Mouse (Mus musculus) CH12.LX (cell line): ENCODE measurements around the gene Stat5b. TPM values are rescaled to one million over a fixed set of nuclear protein-coding genes. Genes with fewer than 3 reads are reported as not detected.
A peak's percentile ranks its signal among the peaks of the same experiment; 100 is the strongest.

Experiments
- DNase-seq: peaks from one replicate; pipeline ENCODE4 v3.0.0-alpha.2; 2013; ENCODE audit errors: extremely low read depth
- H3K27ac ChIP-seq: 2 replicates; pipeline ENCODE4 v1.5.1; 2012; ENCODE audit warnings: low read depth, mild to moderate bottlenecking, control low read depth, moderate library complexity; ENCODE audit not compliant: insufficient read depth
- H3K27me3 ChIP-seq: replicated peaks from 2 replicates; pipeline ENCODE3; 2012; ENCODE audit warnings: inconsistent platforms
- H3K36me3 ChIP-seq, 2 experiments: replicated peaks in 1 of 2; 2 replicates each; pipeline versions ENCODE3 to v1.6.1; 2012; ENCODE audit warnings: inconsistent platforms in 1 of 2, low read length in 1 of 2, mild to moderate bottlenecking in 1 of 2, mixed read lengths in 1 of 2, moderate library complexity in 1 of 2; ENCODE audit not compliant: control insufficient read depth in 1 of 2, insufficient read depth in 1 of 2
- H3K4me1 ChIP-seq, 2 experiments: 2 replicates each; pipeline ENCODE4 v1.6.1; 2012; ENCODE audit warnings: inconsistent platforms in 1 of 2, moderate library complexity in 1 of 2; ENCODE audit not compliant: insufficient read depth in 2 of 2, control insufficient read depth in 1 of 2
- H3K4me2 ChIP-seq: 2 replicates; pipeline ENCODE4 v1.6.1; 2012; ENCODE audit warnings: low read depth, mild to moderate bottlenecking, control low read depth; ENCODE audit not compliant: poor library complexity, insufficient read depth, severe bottlenecking
- H3K4me3 ChIP-seq, 3 experiments: fragments of 150-350 bp in 1 of 3; sonication (generic) in 1 of 3; replicated peaks in 1 of 3; 2 replicates each; pipeline versions ENCODE3 to v1.5.1; 2011 to 2012; ENCODE audit warnings: low read depth in 2 of 3, low read length in 2 of 3, mild to moderate bottlenecking in 2 of 3, moderate library complexity in 2 of 3, control low read depth in 1 of 3, improper control_type of control experiment in 1 of 3, inconsistent platforms in 1 of 3, mixed read lengths in 1 of 3; ENCODE audit not compliant: poor library complexity in 1 of 3
- H3K79me2 ChIP-seq: replicated peaks from 2 replicates; pipeline ENCODE4 v1.6.1; 2012; ENCODE audit warnings: mild to moderate bottlenecking, moderate library complexity; ENCODE audit not compliant: control insufficient read depth, poor library complexity, insufficient read depth, severe bottlenecking; ENCODE audit errors: extremely low read depth
- H3K9ac ChIP-seq: 2 replicates; pipeline ENCODE4 v1.6.1; 2012; ENCODE audit warnings: low read depth, mild to moderate bottlenecking, control low read depth, moderate library complexity; ENCODE audit not compliant: insufficient read depth
- H3K9me3 ChIP-seq: replicated peaks from 2 replicates; pipeline ENCODE3; 2012; ENCODE audit warnings: low read length, inconsistent platforms, mixed read lengths
- BHLHE40 ChIP-seq: IDR thresholded peaks from 2 replicates; pipeline ENCODE4 v1.6.1; 2011; ENCODE audit warnings: mild to moderate bottlenecking, low read depth, low read length, improper control_type of control experiment
- CHD1 ChIP-seq: IDR thresholded peaks from 2 replicates; pipeline ENCODE4 v1.6.1; 2012; ENCODE audit warnings: low read depth, low read length, improper control_type of control experiment, inconsistent platforms
- CHD2 ChIP-seq: IDR thresholded peaks from 2 replicates; pipeline ENCODE4 v1.6.1; 2011; ENCODE audit warnings: low read length, improper control_type of control experiment
- CTCF ChIP-seq, 2 experiments: IDR thresholded peaks in 1 of 2; conservative IDR thresholded peaks in 1 of 2; 2 replicates each; pipeline ENCODE4 v1.5.1; 2011 to 2012; ENCODE audit warnings: low read depth in 2 of 2, low read length in 2 of 2, improper control_type of control experiment in 1 of 2, inconsistent platforms in 1 of 2, mild to moderate bottlenecking in 1 of 2, moderate library complexity in 1 of 2
- ELF1 ChIP-seq: IDR thresholded peaks from 2 replicates; pipeline ENCODE4 v1.6.1; 2014; ENCODE audit warnings: low read depth, mild to moderate bottlenecking, inconsistent platforms, low read length, improper control_type of control experiment
- EP300 ChIP-seq: IDR thresholded peaks from 2 replicates; pipeline ENCODE4 v1.6.1; 2011; ENCODE audit warnings: low read length, improper control_type of control experiment
- ETS1 ChIP-seq: conservative IDR thresholded peaks from 2 replicates; pipeline ENCODE4 v1.6.1; 2012; ENCODE audit warnings: low read depth, mild to moderate bottlenecking, inconsistent platforms, low read length, improper control_type of control experiment, moderate library complexity
- GABPA ChIP-seq: IDR thresholded peaks from 2 replicates; pipeline ENCODE4 v1.6.1; 2012; ENCODE audit warnings: low read depth, low read length, improper control_type of control experiment, inconsistent platforms; ENCODE audit not compliant: insufficient replicate concordance
- JUN ChIP-seq: IDR thresholded peaks from 2 replicates; pipeline ENCODE4 v1.6.1; 2011; ENCODE audit warnings: low read depth, mild to moderate bottlenecking, low read length, improper control_type of control experiment, moderate library complexity; ENCODE audit not compliant: insufficient read depth
- JUND ChIP-seq: conservative IDR thresholded peaks from 2 replicates; pipeline ENCODE4 v1.6.1; 2011; ENCODE audit warnings: low read depth, low read length, improper control_type of control experiment
- KAT2A ChIP-seq: IDR thresholded peaks from 2 replicates; pipeline ENCODE4 v1.6.1; 2012; ENCODE audit warnings: low read length, improper control_type of control experiment, inconsistent platforms; ENCODE audit not compliant: insufficient replicate concordance
- MAFK ChIP-seq: IDR thresholded peaks from 2 replicates; pipeline ENCODE4 v1.6.1; 2011; ENCODE audit warnings: low read length, improper control_type of control experiment; ENCODE audit not compliant: insufficient replicate concordance
- MAX ChIP-seq: IDR thresholded peaks from 2 replicates; pipeline ENCODE4 v1.6.1; 2011; ENCODE audit warnings: low read length, improper control_type of control experiment
- MAZ ChIP-seq: IDR thresholded peaks from 2 replicates; pipeline ENCODE4 v1.6.1; 2012; ENCODE audit warnings: low read depth, mild to moderate bottlenecking, inconsistent platforms, low read length, improper control_type of control experiment, moderate library complexity
- MEF2A ChIP-seq: IDR thresholded peaks from 2 replicates; pipeline ENCODE4 v1.6.1; 2014; ENCODE audit warnings: low read depth, mild to moderate bottlenecking, inconsistent platforms, low read length, improper control_type of control experiment, borderline replicate concordance
- MXI1 ChIP-seq: IDR thresholded peaks from 2 replicates; pipeline ENCODE4 v1.6.1; 2011; ENCODE audit warnings: mild to moderate bottlenecking, low read depth, low read length, improper control_type of control experiment
- NELFE ChIP-seq: IDR thresholded peaks from 2 replicates; pipeline ENCODE4 v1.6.1; 2011; ENCODE audit warnings: low read depth, low read length, improper control_type of control experiment
- NRF1 ChIP-seq: IDR thresholded peaks from 2 replicates; pipeline ENCODE4 v1.6.1; 2014; ENCODE audit warnings: low read depth, mild to moderate bottlenecking, inconsistent platforms, low read length, improper control_type of control experiment, moderate library complexity
- PAX5 ChIP-seq: IDR thresholded peaks from 2 replicates; pipeline ENCODE4 v1.6.1; 2012; ENCODE audit warnings: low read length, inconsistent platforms, mixed read lengths
- POLR2AphosphoS2 ChIP-seq: IDR thresholded peaks from 2 replicates; pipeline ENCODE4 v1.6.1; 2011; ENCODE audit warnings: low read depth, low read length, improper control_type of control experiment
- RAD21 ChIP-seq: IDR thresholded peaks from 2 replicates; pipeline ENCODE4 v1.6.1; 2011; ENCODE audit warnings: low read depth, mild to moderate bottlenecking, low read length, improper control_type of control experiment, moderate library complexity
- RCOR1 ChIP-seq: conservative IDR thresholded peaks from 2 replicates; pipeline ENCODE4 v1.6.1; 2012; ENCODE audit warnings: low read depth, mild to moderate bottlenecking, inconsistent platforms, low read length, improper control_type of control experiment
- SIN3A ChIP-seq: IDR thresholded peaks from 2 replicates; pipeline ENCODE4 v1.6.1; 2012; ENCODE audit warnings: low read length, improper control_type of control experiment, inconsistent platforms
- SMC3 ChIP-seq: IDR thresholded peaks from 2 replicates; pipeline ENCODE4 v1.6.1; 2011; ENCODE audit warnings: low read depth, low read length, improper control_type of control experiment
- TBP ChIP-seq: conservative IDR thresholded peaks from 2 replicates; pipeline ENCODE4 v1.6.1; 2011; ENCODE audit warnings: low read depth, low read length, improper control_type of control experiment
- TCF12 ChIP-seq: IDR thresholded peaks from 2 replicates; pipeline ENCODE4 v1.6.1; 2014; ENCODE audit warnings: low read depth, mild to moderate bottlenecking, inconsistent platforms, low read length, improper control_type of control experiment
- UBTF ChIP-seq: IDR thresholded peaks from 2 replicates; pipeline ENCODE4 v1.6.1; 2012; ENCODE audit warnings: low read depth, mild to moderate bottlenecking, inconsistent platforms, low read length, improper control_type of control experiment, moderate library complexity
- USF1 ChIP-seq: IDR thresholded peaks from 2 replicates; pipeline ENCODE4 v1.6.1; 2014; ENCODE audit warnings: low read depth, mild to moderate bottlenecking, inconsistent platforms, low read length, improper control_type of control experiment
- USF2 ChIP-seq: conservative IDR thresholded peaks from 2 replicates; pipeline ENCODE4 v1.6.1; 2011; ENCODE audit warnings: low read depth, low read length, improper control_type of control experiment
- ZNF384 ChIP-seq: IDR thresholded peaks from 2 replicates; pipeline ENCODE4 v1.6.1; 2012; ENCODE audit warnings: low read depth, low read length, improper control_type of control experiment, inconsistent platforms
- dilution Hi-C: fragments of 300-500 bp; cut with MboI; formaldehyde crosslinking; loops from 2 replicates; pipeline ENCODE4 v1.14.3; 2020; ENCODE audit warnings: low sequenced_read_pairs; ENCODE audit not compliant: extremely low pct_unique_long_range_greater_than_20kb, extremely low pct_ligation_motif_present
- in situ Hi-C: fragments of 300-500 bp; cut with MboI; formaldehyde crosslinking; loops from 3 replicates; pipeline ENCODE4 v1.14.3; 2019; ENCODE audit warnings: low sequenced_read_pairs, low pct_ligation_motif_present, low pct_unique_long_range_greater_than_20kb, mixed read lengths
- polyA plus RNA-seq: library from polyadenylated mRNA; unstranded; fragments of >175 nt; gene quantifications from 2 replicates; pipeline ENCODE4 v1.2.1, GENCODE M21; 2012; ENCODE audit warnings: low read depth; ENCODE audit not compliant: insufficient read length
- total RNA-seq, 2 experiments: library from RNA; depleted of rRNA; stranded (reverse); fragments of 300-350 nt in 1 of 2; fragments of >200 nt in 1 of 2; gene quantifications; 2 replicates each; pipeline ENCODE4 v1.2.3; 2012 to 2014

Gene Stat5b
- total and polyA plus RNA-seq, 3 experiments, result 11.4 to 24.4 (median 14.0) TPM

DNA sequence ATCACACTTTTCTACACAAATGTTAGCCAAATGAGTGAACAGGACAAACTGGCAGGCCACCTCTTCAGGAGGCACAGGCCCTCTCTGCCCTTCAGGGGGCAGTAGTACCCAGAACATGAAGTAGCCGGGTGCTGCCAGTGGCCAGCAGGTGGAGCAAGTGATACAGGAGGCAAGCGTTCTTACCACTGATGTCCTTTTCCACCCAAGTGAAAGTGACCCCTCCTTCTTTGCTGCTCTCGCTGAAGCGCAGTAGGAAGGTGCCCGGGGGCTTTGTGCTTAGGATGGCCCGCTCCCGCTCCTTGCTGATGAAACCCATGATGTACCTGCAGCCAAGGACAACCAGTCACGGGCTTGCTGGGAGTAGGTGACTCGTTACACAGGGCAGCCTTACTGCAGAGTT, 43.0 kb upstream of the Stat5b start (continued):
- TF ChIP-seq GABPA (no peak), ETS1 (no peak), MAFK (no peak), SMC3 (peak; percentile 100), CTCF (conservative IDR thresholded peaks at IDR 0.05 in 1 of 2, IDR thresholded peaks at IDR 0.05 in 1 of 2; ENCODE audit: low read depth in 2 of 2, low read length in 2 of 2) (peak; percentile 97 to 100), TBP (no peak), MAX (peak; percentile 62; the same call in 1 of the 2 replicates), PAX5 (no peak), ELF1 (peak; percentile 55; the same call in 1 of the 2 replicates), ZNF384 (peak; percentile 82), CHD2 (no peak), USF2 (no peak), SIN3A (peak; percentile 80), MAZ (peak; percentile 66), NELFE (peak; percentile 99; the same call in 1 of the 2 replicates), CHD1 (no peak), JUN (0 out of 2 replicates have a peak, but pooled peaks have one; percentile 21), RCOR1 (no peak; the same call in 1 of the 2 replicates), MXI1 (peak; percentile 29; the same call in 1 of the 2 replicates), UBTF (no peak), JUND (peak; percentile 54; the same call in 1 of the 2 replicates)

GRCm38 (mm10) chr11:100892435-100892834, 41.9 kb upstream of the Stat5b start:
- Histone ChIP-seq H3K4me3 (no peak overlapping the region), H3K9ac (no peak overlapping the region)

More at GRCm38 (mm10) chr11:100892435-100892834, 41.9 kb upstream of the Stat5b start:
- Histone ChIP-seq H3K4me2 (no peak overlapping the region), H3K9me3 (no peaks in the 10 kb centered on the region), H3K79me2 (no peaks in the 10 kb centered on the region), H3K4me1 (peaks cover 14 to 25% of the 10 kb centered on the region in 2 experiments), H3K36me3 (peaks cover 75 to 93% of the 10 kb centered on the region in 2 experiments), H3K27ac (no peak overlapping the region), H3K27me3 (no peaks in the 10 kb centered on the region)
- dilution Hi-C loops, result no loop called here
- in situ Hi-C loops, result loop anchor here (5.0 kb wide), 1 partner anchor 65 kb away; no protein-coding TSS in a partner anchor
- no peak for DNase-seq
- TF ChIP-seq USF1, result no peak
- TF ChIP-seq ETS1, result no peak
- TF ChIP-seq TBP, result no peak
- no peak for TF ChIP-seq JUN
- TF ChIP-seq EP300, result no peak
- no peak for TF ChIP-seq KAT2A
- TF ChIP-seq ZNF384, result no peak
- TF ChIP-seq MEF2A, result no peak
- TF ChIP-seq POLR2AphosphoS2, result no peak
- TF ChIP-seq BHLHE40, result no peak
- no peak for TF ChIP-seq RCOR1
- TF ChIP-seq NRF1, result no peak
- no peak for TF ChIP-seq TCF12
- TF ChIP-seq RAD21, result no peak
- TF ChIP-seq UBTF, result no peak
- no peak for TF ChIP-seq CHD2
